Mouse (Mus musculus) testis, adult 2 months (tissue): ENCODE results near the gene Cog1. TPM values are rescaled to one million over a fixed set of nuclear protein-coding genes. Genes with fewer than 3 reads are reported as not detected.

Experiments
- H3K27ac ChIP-seq: fragments of 200-500 bp; 2 replicates; pipeline ENCODE4 v1.5.1; 2012; ENCODE audit warnings: low read depth, low read length; ENCODE audit not compliant: control insufficient read depth, insufficient read depth
- H3K27me3 ChIP-seq: fragments of 200-500 bp; 2 replicates; pipeline ENCODE4 v1.6.1; 2012; ENCODE audit warnings: mild to moderate bottlenecking, low read length, moderate library complexity; ENCODE audit not compliant: control insufficient read depth, insufficient read depth
- H3K36me3 ChIP-seq: fragments of 200-500 bp; 2 replicates; pipeline ENCODE4 v1.6.1; 2012; ENCODE audit warnings: mild to moderate bottlenecking, low read length; ENCODE audit not compliant: control insufficient read depth, insufficient read depth
- H3K4me1 ChIP-seq: fragments of 200-500 bp; 2 replicates; pipeline ENCODE4 v1.6.1; 2012; ENCODE audit warnings: low read length; ENCODE audit not compliant: control insufficient read depth, insufficient read depth
- H3K4me3 ChIP-seq: fragments of 200-500 bp; 2 replicates; pipeline ENCODE4 v1.5.1; 2012; ENCODE audit warnings: low read depth, mild to moderate bottlenecking, low read length, moderate library complexity, mixed read lengths; ENCODE audit not compliant: control insufficient read depth
- CTCF ChIP-seq: fragments of 200-500 bp; IDR thresholded peaks from 2 replicates; pipeline ENCODE4 v1.5.1; 2012; ENCODE audit warnings: low read depth, mild to moderate bottlenecking, inconsistent platforms, low read length, moderate library complexity; ENCODE audit not compliant: control insufficient read depth, insufficient read depth, insufficient replicate concordance
- POLR2A ChIP-seq: fragments of 200-500 bp; IDR thresholded peaks from 2 replicates; pipeline ENCODE4 v1.6.1; 2012; ENCODE audit warnings: low read depth, mild to moderate bottlenecking, inconsistent platforms, low read length, moderate library complexity; ENCODE audit not compliant: control insufficient read depth
- polyA plus RNA-seq: library from polyadenylated mRNA; depleted of rRNA; stranded (reverse); fragments of >200 nt; gene quantifications from 2 replicates; pipeline ENCODE4 v1.2.3, GENCODE M21; 2012

The Cog1 gene
- polyA plus RNA-seq, 1 experiment: 50.2 TPM

DNA sequence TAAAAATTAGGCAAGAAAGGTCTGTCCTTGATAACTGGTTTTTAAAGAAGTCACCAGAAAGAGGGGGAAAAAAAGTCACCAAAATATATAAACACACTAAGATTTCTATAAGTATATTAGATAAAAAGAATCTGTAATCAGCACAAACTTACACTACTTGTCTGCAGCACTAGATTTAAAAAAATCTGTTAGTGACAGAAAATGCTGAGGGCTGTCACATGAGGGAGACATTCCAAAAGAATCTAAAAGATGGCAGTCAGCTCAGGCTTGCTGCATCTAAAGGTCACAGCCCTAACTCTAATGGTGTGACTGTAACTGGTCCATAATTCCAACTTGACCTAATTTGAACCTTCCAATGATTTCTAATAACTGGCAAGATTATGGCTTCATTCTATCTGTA lies 33.0 kb downstream of the Cog1 start:
- TF ChIP-seq POLR2A: no peak
- no peak for TF ChIP-seq CTCF
- Histone ChIP-seq H3K4me1 (peaks cover 8% of the 10 kb centered on the region), H3K27ac (no peak overlapping the region), H3K4me3 (peak overlapping the region; percentile 53; the same call in 1 of the 2 replicates), H3K27me3 (no peaks in the 10 kb centered on the region), H3K36me3 (peaks cover 3% of the 10 kb centered on the region; the same call in 1 of the 2 replicates)

DNA sequence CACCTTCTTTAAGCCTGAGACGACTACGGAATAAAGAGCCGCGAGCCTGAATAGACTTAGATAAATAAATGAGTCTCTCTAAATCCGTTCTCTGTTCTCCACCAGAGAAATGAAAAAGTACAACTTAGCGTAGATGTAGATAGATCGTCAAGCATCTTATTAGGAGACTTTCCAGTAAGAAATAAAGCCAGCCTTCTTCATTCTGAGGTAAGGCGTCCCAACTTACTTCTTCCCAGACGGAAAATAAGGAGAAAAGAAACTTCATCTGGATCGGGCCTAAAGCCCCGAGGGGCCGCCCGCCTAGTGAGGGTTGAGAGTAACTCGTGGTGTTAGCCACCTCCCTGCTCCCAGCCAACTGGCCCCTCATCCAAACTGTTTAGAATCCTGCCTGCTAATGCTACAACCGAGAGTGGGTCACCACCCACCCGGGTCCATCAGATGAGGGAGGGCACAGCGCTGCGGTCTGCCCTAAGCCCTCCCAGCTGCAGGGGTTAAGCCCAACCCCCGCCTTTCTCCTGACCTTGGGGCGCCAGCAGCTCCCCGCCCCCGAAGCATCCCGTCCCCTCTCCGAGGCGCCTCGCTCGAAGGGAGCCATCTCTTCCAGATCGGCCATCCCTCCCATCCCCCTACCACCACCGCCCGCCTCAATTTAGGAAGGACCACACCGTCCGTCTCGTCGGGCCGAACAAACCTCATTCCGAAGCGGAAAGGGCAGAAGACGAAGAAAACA lies 34.1 kb downstream of the Cog1 start:
- H3K4me3 ChIP-seq: peak overlapping the region; percentile 93
- 0 out of 2 replicates have a peak, but pooled peaks cover 3% of the 10 kb centered on the region for H3K36me3 ChIP-seq
- no peaks in the 10 kb centered on the region for H3K27me3 ChIP-seq
- H3K27ac ChIP-seq: peak overlapping the region; percentile 90
- TF ChIP-seq CTCF (no peak), POLR2A (no peak)
- peaks cover 8% of the 10 kb centered on the region for H3K4me1 ChIP-seq

DNA sequence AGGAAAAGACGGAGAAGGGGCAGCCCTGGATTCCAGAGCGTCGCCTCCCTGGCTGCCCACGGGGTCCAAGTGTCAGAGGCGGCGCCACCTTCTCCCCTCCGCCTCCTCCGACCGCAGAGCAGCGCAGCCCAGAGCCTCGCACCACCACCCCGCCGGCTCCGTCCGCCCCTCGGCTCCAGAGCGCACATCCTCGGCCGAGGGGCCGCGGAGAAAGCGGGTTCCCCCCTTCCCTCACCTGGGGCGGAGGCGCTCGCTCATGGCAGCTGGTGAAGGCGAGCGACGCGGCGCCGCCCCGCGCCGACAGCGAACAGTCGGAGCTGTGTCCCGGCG lies 34.6 kb downstream of the Cog1 start:
- no peaks in the 10 kb centered on the region for H3K27me3 ChIP-seq
- no peaks in the 10 kb centered on the region for H3K36me3 ChIP-seq
- peaks cover 6% of the 10 kb centered on the region for H3K4me1 ChIP-seq
- no peak for TF ChIP-seq POLR2A
- TF ChIP-seq CTCF: no peak
- H3K4me3 ChIP-seq: peak overlapping the region; percentile 93
- peak overlapping the region; percentile 90 for H3K27ac ChIP-seq

DNA sequence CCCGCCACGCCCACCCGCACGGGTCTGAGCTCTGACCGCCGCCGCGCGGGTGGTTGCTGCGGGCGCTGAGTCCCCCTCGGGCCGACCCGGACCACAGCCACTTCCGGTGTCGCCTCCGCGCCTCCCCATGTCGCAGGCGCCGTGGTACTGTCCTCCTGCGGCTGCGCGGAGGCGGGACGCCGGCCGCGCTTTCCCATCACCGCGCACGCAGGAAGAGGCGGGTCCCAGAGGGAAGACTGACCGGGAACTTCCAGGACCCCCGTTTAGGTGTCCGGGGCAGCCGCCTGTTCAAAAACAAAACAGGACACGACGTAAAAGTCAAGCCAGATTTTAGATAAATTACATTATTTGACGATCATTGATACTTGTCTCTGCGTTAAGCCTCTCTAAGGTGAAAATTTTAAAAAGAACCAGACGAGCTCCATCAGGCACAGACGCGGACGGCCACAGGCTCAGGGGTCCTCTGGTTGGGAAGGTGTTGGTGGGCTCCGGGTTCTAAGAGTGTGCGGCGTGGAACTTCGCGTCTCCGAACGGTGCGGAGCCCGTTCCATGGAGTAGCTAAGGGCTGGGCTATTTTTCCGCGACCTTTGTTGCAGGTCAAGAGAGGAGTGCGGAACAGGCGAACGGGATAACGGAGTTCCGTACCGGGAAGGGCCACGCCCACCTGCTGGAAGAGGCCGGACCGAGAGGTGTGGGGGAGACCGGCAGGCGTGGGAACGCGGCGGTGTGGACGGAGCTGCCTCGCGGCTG lies 35.2 kb downstream of the Cog1 start, which contains the start of the genes Fam104a and D11Wsu47e:
Gene Fam104a, minus strand, starts transcription at position 199 of the 750 bp plus-strand sequence.
Gene D11Wsu47e, plus strand, starts transcription at position 456 of the 750 bp plus-strand sequence.
- peaks cover 6% of the 10 kb centered on the region for H3K4me1 ChIP-seq

DNA sequence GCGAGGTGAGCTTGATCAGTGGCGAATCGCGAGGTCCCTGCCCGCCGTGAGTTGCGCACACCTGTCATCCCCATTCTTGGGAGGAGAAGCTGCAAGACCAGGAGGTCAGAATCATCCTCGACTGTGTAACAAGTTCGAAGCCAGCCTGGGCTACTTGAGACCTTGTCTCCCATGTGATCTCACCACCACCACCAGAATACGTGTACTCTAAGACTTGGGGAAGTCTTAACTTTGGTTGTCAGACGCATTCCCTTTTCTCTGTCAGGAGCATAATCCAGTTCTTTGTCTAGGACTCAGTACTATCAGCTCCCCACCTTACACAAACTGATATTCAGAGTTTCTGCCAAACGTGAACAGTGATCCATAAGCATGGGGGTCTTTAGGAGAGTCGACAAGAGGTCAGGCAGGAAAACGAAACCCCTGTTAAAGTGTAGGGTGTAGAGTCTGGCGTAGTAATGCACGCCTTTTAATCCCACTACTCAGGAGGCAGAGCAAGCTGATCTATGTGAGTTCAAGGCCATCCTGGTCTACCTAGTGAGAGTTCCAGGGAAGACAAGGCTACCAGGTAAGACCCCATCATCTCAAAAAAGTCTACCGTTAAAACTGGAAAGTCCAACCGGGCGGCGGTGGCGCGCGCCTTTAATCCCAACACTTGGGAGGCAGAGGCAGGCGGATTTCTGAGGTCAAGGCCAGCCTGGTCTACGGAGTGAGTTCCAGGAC lies 35.9 kb downstream of the Cog1 start:
- TF ChIP-seq POLR2A (no peak), CTCF (no peak)
- H3K27me3 ChIP-seq: no peaks in the 10 kb centered on the region
- H3K4me1 ChIP-seq: peaks cover 6% of the 10 kb centered on the region
- H3K27ac ChIP-seq: peak overlapping the region; percentile 90
- peak overlapping the region; percentile 93 for H3K4me3 ChIP-seq
- H3K36me3 ChIP-seq: no peaks in the 10 kb centered on the region

More for the DNA sequence above, 35.2 kb downstream of the Cog1 start, which contains the start of the genes Fam104a and D11Wsu47e:
- peak within 1 kb of the TSS; percentile 90 for H3K27ac ChIP-seq
- H3K4me3 ChIP-seq: peak within 1 kb of the TSS; percentile 93
- peak; percentile 80 for TF ChIP-seq POLR2A
- no peak for TF ChIP-seq CTCF
- no peaks in the 10 kb centered on the region for H3K27me3 ChIP-seq
- no peaks in the 10 kb centered on the region for H3K36me3 ChIP-seq

DNA sequence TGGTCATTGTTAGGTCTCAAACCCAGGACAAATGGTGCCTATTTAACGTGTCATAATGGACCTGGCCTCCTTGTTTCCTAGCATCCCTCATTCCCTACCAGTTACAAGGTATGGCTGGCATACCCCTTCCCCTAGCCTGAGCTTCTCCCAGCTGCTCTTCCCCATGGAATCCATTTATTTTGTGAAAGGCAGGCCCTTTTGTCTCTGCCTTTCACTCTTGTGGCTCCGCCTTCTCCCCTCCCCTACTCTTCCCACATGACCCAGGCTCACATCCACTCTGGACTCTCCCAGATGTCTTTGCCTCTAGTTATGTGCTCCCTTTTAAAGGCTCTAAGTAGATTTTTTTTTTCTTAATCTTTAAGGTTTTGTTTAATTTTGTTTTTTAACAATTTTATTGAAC lies 38.1 kb downstream of the Cog1 start:
- TF ChIP-seq CTCF: no peak
- TF ChIP-seq POLR2A: no peak
- no peaks in the 10 kb centered on the region for H3K27me3 ChIP-seq
- H3K4me3 ChIP-seq: peak overlapping the region; percentile 85
- no peaks in the 10 kb centered on the region for H3K36me3 ChIP-seq
- H3K27ac ChIP-seq: no peak overlapping the region
- H3K4me1 ChIP-seq: peaks cover 11% of the 10 kb centered on the region
